Mouse (Mus musculus) hindbrain, embryonic 13.5 days (tissue): ENCODE data around the gene Gm3476. TPM values are rescaled to one million over a fixed set of nuclear protein-coding genes. Genes with fewer than 3 reads are reported as not detected.
A peak's percentile ranks its signal among the peaks of the same experiment; 100 is the strongest.
"Not testable (repeated sequence)": the region's sequence is repeated elsewhere in the genome, so short reads cannot be mapped to it uniquely, and the experiment has no call there.

Source experiments
- ATAC-seq: fragments of 200-750 bp; cut with Nextera tagmentation; 2 replicates; pipeline ENCODE4 v1.8.0; 2017; ENCODE audit warnings: moderate TSS enrichment; ENCODE audit not compliant: low FRiP score
- H3K27ac ChIP-seq: fragments of 300-500 bp; sonication (generic); 2 replicates; pipeline ENCODE4 v1.5.1; 2015; ENCODE audit warnings: inconsistent platforms, mild to moderate bottlenecking, moderate library complexity
- H3K27me3 ChIP-seq: fragments of 300-500 bp; sonication (generic); 2 replicates; pipeline ENCODE4 v1.6.1; 2015; ENCODE audit warnings: mild to moderate bottlenecking, inconsistent platforms
- H3K36me3 ChIP-seq: fragments of 300-500 bp; sonication (generic); 2 replicates; pipeline ENCODE4 v1.6.1; 2015; ENCODE audit warnings: mild to moderate bottlenecking, inconsistent platforms
- H3K4me1 ChIP-seq: fragments of 300-500 bp; sonication (generic); replicated peaks from 2 replicates; pipeline ENCODE4 v1.6.1; 2015; ENCODE audit warnings: inconsistent platforms
- H3K4me2 ChIP-seq: fragments of 300-500 bp; sonication (generic); 2 replicates; pipeline ENCODE4 v1.6.1; 2015; ENCODE audit warnings: inconsistent platforms, mild to moderate bottlenecking, moderate library complexity
- H3K4me3 ChIP-seq: fragments of 300-500 bp; sonication (generic); 2 replicates; pipeline ENCODE4 v1.5.1; 2015; ENCODE audit warnings: mild to moderate bottlenecking, inconsistent platforms
- H3K9ac ChIP-seq: fragments of 300-500 bp; sonication (generic); 2 replicates; pipeline ENCODE4 v1.6.1; 2015; ENCODE audit warnings: mild to moderate bottlenecking, inconsistent platforms
- H3K9me3 ChIP-seq: fragments of 300-500 bp; sonication (generic); 2 replicates; pipeline ENCODE4 v1.6.1; 2016; ENCODE audit warnings: inconsistent platforms
- WGBS: fragments of 180-500 bp; shearing (Covaris S2); methylation state at CpG from one replicate; pipeline ENCODE4 v1.1.7; 2015; 5-methylcytosine and 5-hydroxymethylcytosine counted together
- polyA plus RNA-seq: library from polyadenylated mRNA; unstranded; fragments of >200 nt; fragmentation: Nextera tagmentation; extraction: Ambion mirVana; gene quantifications from 2 replicates; pipeline ENCODE4 v1.2.1, GENCODE M21; 2015

Gene Gm3476
- not detected in 2 replicates for polyA plus RNA-seq

GRCm38 (mm10) chr14:6125707-6126106, at the start of gene Gm3476:
Gene Gm3476, minus strand, starts transcription at chr14:6125807.
- H3K4me3 ChIP-seq, H3K4me1 ChIP-seq, H3K9ac ChIP-seq, H3K27me3 ChIP-seq, H3K9me3 ChIP-seq, H3K36me3 ChIP-seq, H3K27ac ChIP-seq, H3K4me2 ChIP-seq, ATAC-seq: not testable (repeated sequence)
- WGBS = no CpG with 5 or more reads among the region's 1 CpGs

DNA sequence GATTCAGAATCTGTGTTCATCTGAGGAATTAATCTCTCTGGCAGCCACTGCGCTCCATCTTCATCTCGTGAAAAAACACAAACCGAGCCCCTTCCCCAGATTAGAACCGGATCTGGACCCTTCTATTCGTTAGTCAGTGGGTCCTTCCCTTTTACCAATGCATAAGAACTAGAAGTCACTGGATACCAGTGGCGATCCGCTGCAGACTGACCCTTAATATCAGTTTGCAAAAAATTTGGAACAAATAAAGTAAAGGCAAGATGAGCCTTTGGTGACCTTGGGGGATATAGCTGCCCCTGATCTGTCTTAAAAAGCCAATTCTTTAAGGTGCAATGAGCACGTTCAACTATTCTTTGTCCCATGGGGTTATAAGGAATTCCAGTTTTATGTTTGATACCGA, 37.9 kb upstream of the Gm3476 start:
- not testable (repeated sequence) for H3K9me3 ChIP-seq, H3K27me3 ChIP-seq, H3K36me3 ChIP-seq, H3K4me2 ChIP-seq, H3K4me3 ChIP-seq, H3K27ac ChIP-seq, H3K9ac ChIP-seq, H3K4me1 ChIP-seq, ATAC-seq
- 78% methylated on average over 3 of the region's 9 CpGs for WGBS

- not testable (repeated sequence) for H3K36me3 ChIP-seq, ATAC-seq, H3K9me3 ChIP-seq, H3K27me3 ChIP-seq, H3K9ac ChIP-seq, H3K4me2 ChIP-seq, H3K4me3 ChIP-seq, H3K4me1 ChIP-seq, H3K27ac ChIP-seq
- 93% methylated on average over 1 of the region's 1 CpGs for WGBS
Observed at GRCm38 (mm10) chr14:6161085-6161484, 35.5 kb upstream of the Gm3476 start.

GRCm38 (mm10) chr14:6108272-6108925, 17.2 kb downstream of the Gm3476 start, which contains the start of gene Gm3468:
Gene Gm3468, minus strand, starts transcription at chr14:6108665.
- not testable (repeated sequence) for H3K27me3 ChIP-seq, H3K4me1 ChIP-seq, H3K9me3 ChIP-seq, H3K36me3 ChIP-seq, H3K27ac ChIP-seq
- WGBS = under 1% methylated on average over 37 of the region's 51 CpGs
- Histone ChIP-seq H3K9ac (peak within 1 kb of the TSS; percentile 60), H3K4me2 (peak within 1 kb of the TSS; percentile 50), H3K4me3 (peak within 1 kb of the TSS; percentile 42)
- peak; percentile 89 for ATAC-seq

GRCm38 (mm10) chr14:6107500-6107899, 18.1 kb downstream of the Gm3476 start:
- not testable (repeated sequence) for H3K27me3 ChIP-seq, H3K4me1 ChIP-seq, H3K9me3 ChIP-seq, H3K36me3 ChIP-seq, ATAC-seq, H3K27ac ChIP-seq
- Histone ChIP-seq H3K4me2 (peak overlapping the region; percentile 50), H3K4me3 (peak overlapping the region; percentile 42), H3K9ac (0 out of 2 replicates have a peak overlapping the region, but pooled peaks have one; percentile 60)
- 15% methylated on average over 9 of the region's 9 CpGs for WGBS

DNA sequence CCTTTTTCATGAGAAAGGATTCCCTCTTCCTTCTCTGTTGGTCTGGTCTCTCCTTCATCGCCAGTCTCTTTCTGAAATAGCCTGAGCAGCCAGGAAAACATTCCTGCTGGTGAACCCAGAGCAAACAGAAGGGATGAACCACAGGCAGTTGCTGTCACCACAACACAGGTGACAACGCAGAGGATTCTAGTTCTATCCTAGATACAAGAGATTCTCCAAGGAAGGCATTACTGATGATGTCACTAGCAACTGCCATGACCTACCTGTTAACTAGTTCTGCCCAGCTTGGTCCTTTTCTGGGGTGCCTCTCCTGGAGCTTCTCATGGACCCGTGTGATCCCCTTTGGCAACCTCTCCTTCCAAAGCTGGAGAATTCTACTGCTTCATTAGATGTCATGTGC, 31.8 kb downstream of the Gm3476 start, which contains the start of gene Gm8206:
Gm8206 (minus strand) TSS at position 101 of the 400 bp plus-strand sequence.
- not testable (repeated sequence) for H3K4me3 ChIP-seq, H3K27me3 ChIP-seq
- 82% methylated on average over 3 of the region's 3 CpGs for WGBS

GRCm38 (mm10) chr14:6058167-6058566, 67.4 kb downstream of the Gm3476 start, which contains the start of gene Gm6337:
Gene Gm6337, minus strand, starts transcription at chr14:6058267.
- not testable (repeated sequence) for H3K36me3 ChIP-seq, H3K27ac ChIP-seq, H3K4me2 ChIP-seq, H3K9ac ChIP-seq, H3K9me3 ChIP-seq, ATAC-seq, H3K4me1 ChIP-seq, H3K27me3 ChIP-seq, H3K4me3 ChIP-seq
- 86% methylated on average over 4 of the region's 4 CpGs for WGBS

More for the DNA sequence above, 31.8 kb downstream of the Gm3476 start, which contains the start of gene Gm8206:
- H3K4me2 ChIP-seq, ATAC-seq, H3K27ac ChIP-seq, H3K36me3 ChIP-seq, H3K9ac ChIP-seq, H3K9me3 ChIP-seq, H3K4me1 ChIP-seq: not testable (repeated sequence)

Other genes with a start within 250 kb of the Gm3476 start
- gene Gm8237, start 245.4 kb downstream of the Gm3476 start, polyA plus RNA-seq = 0.80 and 1.1 TPM in 2 replicates
- gene Gm3248, start 164.1 kb downstream of the Gm3476 start, polyA plus RNA-seq = 2.8 and 3.3 TPM in 2 replicates
- not detected in 2 replicates for gene Gm3453, start 146.7 kb downstream of the Gm3476 start, polyA plus RNA-seq
- not detected in 2 replicates for gene Gm6337, start 67.5 kb downstream of the Gm3476 start, polyA plus RNA-seq
- gene Gm8206, start 31.9 kb downstream of the Gm3476 start, polyA plus RNA-seq = 2.9 and 4.1 TPM in 2 replicates
- gene Gm3468, start 17.1 kb downstream of the Gm3476 start, polyA plus RNA-seq = 5.2 and 5.6 TPM in 2 replicates
- gene Gm21560, start 93.5 kb upstream of the Gm3476 start, polyA plus RNA-seq = not detected in 2 replicates
- 6.8 and 7.6 TPM in 2 replicates for gene Gm3411, start 161.4 kb upstream of the Gm3476 start, polyA plus RNA-seq
- not detected in 2 replicates for gene Gm21103, start 179.0 kb upstream of the Gm3476 start, polyA plus RNA-seq
- gene Gm3618, start 217.9 kb upstream of the Gm3476 start, polyA plus RNA-seq = not detected in 2 replicates